Mouse (Mus musculus): ENCODE results near the gene Tufm. TPM values are rescaled to one million over a fixed set of nuclear protein-coding genes. Genes with fewer than 3 reads are reported as not detected.

Tufm gene
- polyA plus RNA-seq, 1 experiment: 118 TPM

DNA sequence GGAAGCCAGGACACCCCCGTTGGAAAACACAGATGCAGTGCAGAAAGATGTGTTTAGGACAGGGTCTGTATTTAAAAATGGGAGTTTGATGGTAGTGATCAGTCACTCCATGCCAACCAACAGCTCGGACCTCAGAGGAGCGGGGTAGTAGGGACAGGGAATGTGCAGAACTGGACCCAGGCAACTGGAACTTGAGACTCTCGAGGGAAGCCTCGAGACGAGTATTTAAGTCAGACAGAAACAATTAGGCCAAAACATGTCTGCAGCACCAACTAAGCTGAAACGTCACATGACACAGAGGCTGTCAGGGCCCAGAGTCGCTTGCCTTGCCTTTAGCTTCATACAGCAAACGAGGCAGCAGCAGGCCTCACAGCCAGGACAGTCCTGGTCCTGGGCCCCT, 21.0 kb upstream of the Tufm start:
- DNase-seq (ENCODE audit: low read depth): no peak
- TF ChIP-seq POLR2A (IDR thresholded peaks at IDR 0.05; ENCODE audit: borderline replicate concordance, extremely low read depth, insufficient read depth, insufficient read length, poor library complexity, severe bottlenecking): no peak
- TF ChIP-seq CTCF (IDR thresholded peaks at IDR 0.05; ENCODE audit: borderline replicate concordance, extremely low read depth, insufficient read depth, insufficient read length): no peak

DNA sequence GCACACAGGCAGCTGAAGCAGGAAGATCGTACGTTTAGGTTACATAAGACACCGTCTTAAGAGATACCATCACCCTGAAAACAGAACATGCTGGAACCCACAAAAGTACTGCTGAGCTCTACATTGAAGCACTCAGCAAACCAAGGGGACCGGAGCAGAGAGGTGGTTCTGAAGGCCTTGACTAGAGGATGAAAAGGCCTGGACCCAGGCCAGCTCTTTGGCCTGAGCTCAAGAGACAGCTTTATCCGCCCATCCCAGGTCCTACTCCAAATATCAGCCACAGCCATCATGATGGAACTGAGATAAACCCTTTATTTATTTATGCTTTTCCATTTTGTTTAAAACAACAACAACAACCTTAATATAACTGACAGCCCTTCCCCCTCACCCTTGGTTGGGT, 20.5 kb upstream of the Tufm start:
- no peak for TF ChIP-seq CTCF (IDR thresholded peaks at IDR 0.05; ENCODE audit: borderline replicate concordance, extremely low read depth, insufficient read depth, insufficient read length)
- TF ChIP-seq POLR2A (IDR thresholded peaks at IDR 0.05; ENCODE audit: borderline replicate concordance, extremely low read depth, insufficient read depth, insufficient read length, poor library complexity, severe bottlenecking): no peak
- no peak for DNase-seq (ENCODE audit: low read depth)

DNA sequence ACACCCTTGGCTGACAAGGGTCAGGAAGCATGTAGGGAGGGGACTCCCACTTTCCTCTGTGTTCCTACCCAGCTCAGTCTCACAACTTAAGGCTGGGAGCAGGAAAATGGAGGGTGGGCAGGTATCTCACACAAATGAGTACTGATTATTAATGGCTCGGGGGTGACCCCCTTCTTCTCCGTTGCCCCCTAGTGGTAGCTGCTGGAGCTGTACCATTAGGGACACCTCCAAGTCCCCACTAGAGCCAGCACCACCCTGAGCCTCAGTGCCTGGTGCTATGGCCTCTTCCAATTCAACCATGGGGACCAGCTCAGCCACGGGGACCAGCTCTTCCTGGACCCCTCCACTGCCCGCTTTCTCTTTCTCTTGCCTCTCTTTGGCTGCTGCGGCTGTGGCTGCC, 19.9 kb upstream of the Tufm start:
- peak; percentile 25 for DNase-seq (ENCODE audit: low read depth)

DNA sequence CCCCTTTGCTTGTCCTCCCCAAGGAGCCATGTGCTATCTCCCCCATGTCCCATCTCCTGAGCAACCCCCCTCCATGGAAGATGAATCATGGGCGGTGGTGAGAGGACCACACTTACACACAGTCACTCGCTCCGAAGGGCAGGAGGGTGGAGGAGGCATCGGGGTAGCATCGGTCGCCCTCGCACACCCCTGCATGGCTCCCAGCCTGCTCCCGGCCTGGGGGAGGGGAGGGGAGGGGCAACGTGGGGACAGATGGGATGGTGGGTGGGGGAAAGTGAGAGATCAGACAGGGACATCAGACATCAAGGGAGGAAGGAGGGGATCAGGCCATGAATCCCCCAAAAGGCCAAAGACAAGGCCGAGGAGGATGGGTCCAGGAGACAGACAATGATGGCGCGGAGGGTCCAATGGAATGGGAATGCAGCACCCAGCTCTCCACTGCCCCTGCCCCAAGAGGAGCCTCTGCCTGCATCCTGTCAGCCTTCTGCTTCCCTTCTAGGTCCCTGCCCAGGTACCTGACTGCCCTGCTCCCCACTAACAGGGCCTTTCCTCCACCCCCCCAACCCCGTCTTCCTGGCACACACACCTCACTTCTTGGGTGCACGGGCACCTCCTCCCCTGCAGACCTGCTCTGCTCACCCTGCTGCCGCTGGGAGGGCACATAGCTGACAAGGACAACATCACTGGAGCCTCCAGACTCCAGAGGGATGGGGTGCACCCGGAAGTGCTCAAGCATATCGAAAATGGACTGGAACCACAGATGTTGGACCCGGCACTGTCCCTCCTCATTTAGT, 19.1 kb upstream of the Tufm start:
- TF ChIP-seq CTCF (IDR thresholded peaks at IDR 0.05; ENCODE audit: borderline replicate concordance, extremely low read depth, insufficient read depth, insufficient read length) (no peak), POLR2A (IDR thresholded peaks at IDR 0.05; ENCODE audit: borderline replicate concordance, extremely low read depth, insufficient read depth, insufficient read length, poor library complexity, severe bottlenecking) (no peak)
- no peak for DNase-seq (ENCODE audit: low read depth)

More for the DNA sequence above, 19.9 kb upstream of the Tufm start:
- TF ChIP-seq CTCF (IDR thresholded peaks at IDR 0.05; ENCODE audit: borderline replicate concordance, extremely low read depth, insufficient read depth, insufficient read length) (peak; percentile 56; the same call in 1 of the 2 replicates), POLR2A (IDR thresholded peaks at IDR 0.05; ENCODE audit: borderline replicate concordance, extremely low read depth, insufficient read depth, insufficient read length, poor library complexity, severe bottlenecking) (no peak)

DNA sequence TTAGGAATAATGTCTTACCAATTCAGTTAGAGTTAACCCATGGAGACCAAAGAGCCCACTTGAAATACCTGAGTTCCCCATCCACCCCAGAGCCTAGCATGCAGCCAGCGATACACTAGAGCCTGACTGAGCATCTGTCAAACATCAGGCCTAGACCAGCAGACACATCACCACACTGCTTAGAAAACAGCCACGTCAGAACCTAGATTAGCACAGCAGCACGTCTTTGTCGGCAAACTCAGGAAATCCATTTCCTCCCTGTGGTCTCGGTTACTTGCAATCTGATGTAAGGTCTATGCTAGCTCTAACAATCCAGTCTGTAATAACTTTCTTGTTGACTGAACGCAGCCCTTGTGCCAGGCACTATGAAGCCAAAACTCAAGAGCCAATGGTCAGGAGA, 17.1 kb upstream of the Tufm start:
- no peak for TF ChIP-seq POLR2A (IDR thresholded peaks at IDR 0.05; ENCODE audit: borderline replicate concordance, extremely low read depth, insufficient read depth, insufficient read length, poor library complexity, severe bottlenecking)
- no peak for TF ChIP-seq CTCF (IDR thresholded peaks at IDR 0.05; ENCODE audit: borderline replicate concordance, extremely low read depth, insufficient read depth, insufficient read length)
- DNase-seq (ENCODE audit: low read depth): no peak

DNA sequence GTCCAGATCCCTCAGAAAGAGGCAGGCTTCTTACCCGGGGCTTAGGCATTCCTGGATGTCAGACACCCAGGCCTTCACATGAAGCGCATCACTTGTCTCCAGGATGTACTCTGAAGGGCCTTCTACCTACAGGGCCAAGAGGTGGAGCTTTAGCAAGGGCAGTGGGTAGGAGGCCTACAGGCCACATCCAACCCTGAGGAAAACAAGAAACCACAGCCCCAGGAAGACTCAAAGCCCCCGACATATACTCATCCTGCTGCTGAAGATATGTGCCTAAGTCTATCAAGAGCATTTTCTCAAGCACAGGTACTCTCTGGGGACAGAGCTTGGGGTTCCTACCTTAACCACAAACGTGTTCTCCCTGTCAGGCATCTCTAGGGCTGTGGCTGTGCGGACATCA, 15.8 kb upstream of the Tufm start:
- TF ChIP-seq POLR2A (IDR thresholded peaks at IDR 0.05; ENCODE audit: borderline replicate concordance, extremely low read depth, insufficient read depth, insufficient read length, poor library complexity, severe bottlenecking): no peak
- no peak for TF ChIP-seq CTCF (IDR thresholded peaks at IDR 0.05; ENCODE audit: borderline replicate concordance, extremely low read depth, insufficient read depth, insufficient read length)
- no peak for DNase-seq (ENCODE audit: low read depth)

DNA sequence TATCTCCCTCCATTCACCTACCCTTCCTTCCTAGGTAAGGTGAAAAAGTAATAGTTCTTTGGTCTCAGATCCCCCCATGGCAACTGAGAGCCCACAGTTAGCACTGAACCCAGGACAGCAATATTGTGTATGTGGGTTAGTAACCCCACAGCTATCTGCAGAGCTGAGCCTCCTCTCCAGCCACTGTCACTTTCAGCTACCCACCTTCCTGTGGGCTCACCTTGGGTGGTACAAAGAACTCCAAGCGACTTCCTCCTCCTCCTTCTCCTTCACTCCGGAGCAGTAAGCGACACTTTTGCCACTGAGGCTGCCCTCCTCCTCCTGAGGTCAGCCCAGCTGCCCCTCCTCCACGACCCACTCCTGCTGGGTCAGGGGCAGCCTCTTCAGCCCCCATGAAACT, 15.3 kb upstream of the Tufm start:
- no peak for DNase-seq (ENCODE audit: low read depth)

DNA sequence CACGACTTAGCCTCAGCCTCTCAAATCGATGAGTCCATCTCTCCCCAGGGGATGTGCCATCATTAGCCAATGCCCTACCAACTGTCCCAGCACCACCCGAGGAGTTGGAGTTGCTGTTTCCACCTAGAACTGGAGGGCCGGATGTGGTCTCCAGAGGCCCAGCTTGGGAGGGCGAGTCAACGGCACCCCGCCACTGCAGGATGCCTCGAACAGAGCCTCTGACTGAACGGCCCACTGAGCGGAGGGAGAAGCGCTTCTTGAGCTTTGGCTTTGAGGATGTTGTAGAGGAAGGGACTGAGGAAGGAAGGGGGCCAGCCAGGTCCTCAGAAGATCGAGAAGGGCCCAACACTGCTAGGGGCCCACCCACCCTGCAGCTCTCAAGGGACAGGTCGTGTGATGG, 14.9 kb upstream of the Tufm start:
- no peak for DNase-seq (ENCODE audit: low read depth)
- no peak for TF ChIP-seq POLR2A (IDR thresholded peaks at IDR 0.05; ENCODE audit: borderline replicate concordance, extremely low read depth, insufficient read depth, insufficient read length, poor library complexity, severe bottlenecking)
- no peak for TF ChIP-seq CTCF (IDR thresholded peaks at IDR 0.05; ENCODE audit: borderline replicate concordance, extremely low read depth, insufficient read depth, insufficient read length)

More for the DNA sequence above, 15.3 kb upstream of the Tufm start:
- TF ChIP-seq CTCF (IDR thresholded peaks at IDR 0.05; ENCODE audit: borderline replicate concordance, extremely low read depth, insufficient read depth, insufficient read length) (no peak), POLR2A (IDR thresholded peaks at IDR 0.05; ENCODE audit: borderline replicate concordance, extremely low read depth, insufficient read depth, insufficient read length, poor library complexity, severe bottlenecking) (no peak)

DNA sequence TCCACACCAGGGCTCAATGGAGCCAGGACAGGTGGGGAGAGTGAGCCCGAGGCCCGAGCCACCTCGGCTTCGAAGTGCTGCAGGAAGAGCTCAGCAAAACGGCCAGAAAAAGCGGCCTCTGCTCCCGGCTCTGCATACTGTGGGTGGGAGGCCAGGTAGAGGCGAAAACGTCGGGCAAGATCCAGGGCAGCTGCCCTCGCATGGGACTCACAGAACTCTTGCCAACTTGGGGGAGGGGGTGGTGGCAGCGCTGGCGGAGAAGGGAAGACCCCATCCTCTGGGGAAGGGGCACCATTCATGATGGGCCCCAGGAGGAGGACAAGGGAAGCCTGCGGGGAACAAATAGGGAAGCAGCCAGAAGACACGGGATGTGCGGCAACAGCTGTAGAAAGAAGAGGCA, 14.4 kb upstream of the Tufm start:
- DNase-seq (ENCODE audit: low read depth): no peak
- no peak for TF ChIP-seq CTCF (IDR thresholded peaks at IDR 0.05; ENCODE audit: borderline replicate concordance, extremely low read depth, insufficient read depth, insufficient read length)
- TF ChIP-seq POLR2A (IDR thresholded peaks at IDR 0.05; ENCODE audit: borderline replicate concordance, extremely low read depth, insufficient read depth, insufficient read length, poor library complexity, severe bottlenecking): no peak

DNA sequence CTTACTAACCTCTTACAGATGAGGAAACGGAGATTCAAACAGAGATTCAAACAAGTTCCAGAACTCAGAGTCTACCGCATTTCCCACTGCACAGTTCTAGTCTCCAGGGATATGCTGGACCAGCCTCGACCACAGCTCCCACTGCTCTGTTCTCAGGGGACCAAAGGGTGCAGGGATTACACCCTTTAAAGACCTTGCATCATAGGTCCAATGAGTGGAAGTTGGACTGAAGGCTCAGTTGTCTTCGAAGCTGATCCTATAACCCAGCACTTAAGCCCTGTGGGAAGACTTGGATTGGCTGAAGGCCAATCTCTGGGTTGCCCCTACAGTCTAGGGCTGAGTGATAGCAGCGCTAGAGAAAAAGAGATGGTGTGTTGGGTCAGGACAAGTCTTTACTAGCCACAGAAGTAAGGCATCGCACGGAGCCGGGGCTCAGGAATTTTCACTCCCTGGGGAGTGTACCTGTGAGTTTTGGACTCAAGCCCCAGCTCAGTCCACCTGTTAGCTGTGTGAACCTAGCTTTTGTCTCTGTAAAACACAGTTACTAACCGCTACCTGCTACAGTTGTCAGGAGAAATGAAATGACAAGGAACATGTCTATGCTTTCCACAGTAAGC, 13.6 kb upstream of the Tufm start:
- no peak for TF ChIP-seq POLR2A (IDR thresholded peaks at IDR 0.05; ENCODE audit: borderline replicate concordance, extremely low read depth, insufficient read depth, insufficient read length, poor library complexity, severe bottlenecking)
- TF ChIP-seq CTCF (IDR thresholded peaks at IDR 0.05; ENCODE audit: borderline replicate concordance, extremely low read depth, insufficient read depth, insufficient read length): no peak
- DNase-seq (ENCODE audit: low read depth): no peak

DNA sequence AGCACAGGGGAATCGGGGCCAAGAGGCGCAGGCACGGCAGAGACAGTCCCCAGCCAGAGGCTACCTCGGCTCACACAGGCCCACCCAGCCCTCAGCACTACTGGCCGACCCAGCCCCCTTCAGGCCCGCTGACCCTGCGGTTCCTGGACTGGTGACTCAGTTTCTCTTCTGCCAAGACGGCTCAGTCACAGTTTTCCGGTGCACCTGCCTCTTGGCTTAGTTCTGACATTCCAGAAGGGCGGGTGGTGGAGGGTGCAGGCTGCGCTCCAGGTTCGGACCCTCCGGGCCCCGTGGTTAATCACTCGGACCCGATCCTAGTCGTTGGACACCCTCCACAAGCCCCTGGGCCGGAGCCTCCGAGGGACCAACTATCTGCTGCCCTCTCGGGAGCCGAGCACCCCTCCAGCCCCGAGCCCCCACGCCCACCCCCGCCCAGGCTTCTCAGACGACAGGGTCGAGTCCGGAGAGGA, 12.6 kb upstream of the Tufm start:
- peak; percentile 12 for DNase-seq (ENCODE audit: low read depth)
- TF ChIP-seq POLR2A (IDR thresholded peaks at IDR 0.05; ENCODE audit: borderline replicate concordance, extremely low read depth, insufficient read depth, insufficient read length, poor library complexity, severe bottlenecking): no peak
- no peak for TF ChIP-seq CTCF (IDR thresholded peaks at IDR 0.05; ENCODE audit: borderline replicate concordance, extremely low read depth, insufficient read depth, insufficient read length)

Data from brain, embryonic 14.5 days (tissue).